Mouse (Mus musculus) heart, postnatal 0 days (tissue): ENCODE results near the gene Zfp385b.

ENCODE experiments used
- CTCF ChIP-seq: IDR thresholded peaks from 2 replicates; pipeline ENCODE4 v1.5.1; 2016; ENCODE audit warnings: antibody characterized with exemption, control low read depth, low read depth
- EP300 ChIP-seq: IDR thresholded peaks from 2 replicates; pipeline ENCODE4 v1.6.1; 2016; ENCODE audit warnings: antibody characterized with exemption, low read depth

DNA sequence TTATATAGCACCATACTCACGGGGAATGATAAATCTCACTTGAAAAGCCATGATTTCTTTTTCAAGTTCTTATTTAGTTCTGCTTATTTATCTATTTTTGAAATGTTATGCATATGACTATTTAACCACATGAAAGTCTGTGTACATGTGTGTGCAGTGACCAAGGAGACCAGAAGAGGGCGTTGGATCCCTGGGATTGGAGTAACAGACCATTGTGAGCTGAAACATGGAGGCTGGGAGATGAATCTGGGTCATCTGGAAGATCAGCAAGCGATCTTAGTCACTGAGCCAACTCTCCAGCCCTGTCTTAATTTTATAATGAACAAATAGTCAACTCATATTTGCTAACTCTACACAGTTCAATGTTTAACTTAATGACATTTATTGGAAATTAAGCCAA, 16.3 kb upstream of the Zfp385b start:
- TF ChIP-seq CTCF (no peak), EP300 (no peak)
